Mouse (Mus musculus): ENCODE data around the gene Ttll6. TPM values are rescaled to one million over a fixed set of nuclear protein-coding genes. Genes with fewer than 3 reads are reported as not detected.
"Not testable (repeated sequence)": the region's sequence is repeated elsewhere in the genome, so short reads cannot be mapped to it uniquely, and the experiment has no call there.

Gene Ttll6
- polyA plus RNA-seq (2012; rRNA removed) = 0.11 TPM in 1 of 2 replicates, not detected in the other

GRCm38 (mm10) chr11:96133239-96133865, at the start of gene Ttll6:
Ttll6 (plus strand) TSS chr11:96133786.
- Histone ChIP-seq H3K27ac (ENCODE audit: insufficient read depth, low read depth, low read length) (no peak within 1 kb of the TSS), H3K27me3 (ENCODE audit: control insufficient read depth, insufficient read depth, low read length) (no peaks in the 10 kb centered on the region), H3K4me1 (ENCODE audit: control insufficient read depth, insufficient read depth, insufficient read length, low read length) (peaks cover 7% of the 10 kb centered on the region; the same call in 1 of the 2 replicates), H3K4me3 (ENCODE audit: low read depth, low read length) (no peak within 1 kb of the TSS), H3K36me3 (ENCODE audit: control insufficient read depth, insufficient read depth, low read length) (no peaks in the 10 kb centered on the region)
- no peak for TF ChIP-seq POLR2A (IDR thresholded peaks at IDR 0.05; ENCODE audit: low read depth, low read length)
- TF ChIP-seq CTCF (IDR thresholded peaks at IDR 0.05; ENCODE audit: extremely low read depth, insufficient read length, insufficient replicate concordance, low read depth, low read length) = peak; percentile 84
- WGBS = 31% methylated on average over 16 of the region's 16 CpGs

- H3K27me3 ChIP-seq (ENCODE audit: control insufficient read depth, insufficient read depth, low read length) = no peaks in the 10 kb centered on the region
- WGBS = 91% methylated on average over 6 of the region's 6 CpGs
- TF ChIP-seq POLR2A (IDR thresholded peaks at IDR 0.05; ENCODE audit: low read depth, low read length) = no peak
- no peak for TF ChIP-seq CTCF (IDR thresholded peaks at IDR 0.05; ENCODE audit: extremely low read depth, insufficient read length, insufficient replicate concordance, low read depth, low read length)
- H3K36me3 ChIP-seq (ENCODE audit: control insufficient read depth, insufficient read depth, low read length) = no peaks in the 10 kb centered on the region
- H3K4me1 ChIP-seq (ENCODE audit: control insufficient read depth, insufficient read depth, insufficient read length, low read length) = no peaks in the 10 kb centered on the region
- H3K27ac ChIP-seq (ENCODE audit: insufficient read depth, low read depth, low read length) = no peak overlapping the region
- H3K4me3 ChIP-seq (ENCODE audit: low read depth, low read length) = no peak overlapping the region
Measured at GRCm38 (mm10) chr11:96087981-96088380, 45.6 kb upstream of the Ttll6 start.

GRCm38 (mm10) chr11:96091073-96091472, 42.5 kb upstream of the Ttll6 start:
- WGBS = 49% methylated on average over 2 of the region's 2 CpGs
- TF ChIP-seq CTCF (IDR thresholded peaks at IDR 0.05; ENCODE audit: extremely low read depth, insufficient read length, insufficient replicate concordance, low read depth, low read length) (no peak), POLR2A (IDR thresholded peaks at IDR 0.05; ENCODE audit: low read depth, low read length) (no peak)
- H3K27me3 ChIP-seq (ENCODE audit: control insufficient read depth, insufficient read depth, low read length) = no peaks in the 10 kb centered on the region
- no peaks in the 10 kb centered on the region for H3K4me1 ChIP-seq (ENCODE audit: control insufficient read depth, insufficient read depth, insufficient read length, low read length)
- no peak overlapping the region for H3K27ac ChIP-seq (ENCODE audit: insufficient read depth, low read depth, low read length)
- no peak overlapping the region for H3K4me3 ChIP-seq (ENCODE audit: low read depth, low read length)
- H3K36me3 ChIP-seq (ENCODE audit: control insufficient read depth, insufficient read depth, low read length) = no peaks in the 10 kb centered on the region

- Histone ChIP-seq H3K4me1 (ENCODE audit: control insufficient read depth, insufficient read depth, insufficient read length, low read length) (no peaks in the 10 kb centered on the region), H3K4me3 (ENCODE audit: low read depth, low read length) (no peak overlapping the region), H3K36me3 (ENCODE audit: control insufficient read depth, insufficient read depth, low read length) (no peaks in the 10 kb centered on the region), H3K27ac (ENCODE audit: insufficient read depth, low read depth, low read length) (no peak overlapping the region), H3K27me3 (ENCODE audit: control insufficient read depth, insufficient read depth, low read length) (no peaks in the 10 kb centered on the region)
- no peak for TF ChIP-seq POLR2A (IDR thresholded peaks at IDR 0.05; ENCODE audit: low read depth, low read length)
- no peak for TF ChIP-seq CTCF (IDR thresholded peaks at IDR 0.05; ENCODE audit: extremely low read depth, insufficient read length, insufficient replicate concordance, low read depth, low read length)
- WGBS = 41% methylated on average over 7 of the region's 7 CpGs
Measured at GRCm38 (mm10) chr11:96092674-96093291, 40.8 kb upstream of the Ttll6 start.

- no peaks in the 10 kb centered on the region for H3K36me3 ChIP-seq (ENCODE audit: control insufficient read depth, insufficient read depth, low read length)
- H3K4me1 ChIP-seq (ENCODE audit: control insufficient read depth, insufficient read depth, insufficient read length, low read length) = no peaks in the 10 kb centered on the region
- H3K27me3 ChIP-seq (ENCODE audit: control insufficient read depth, insufficient read depth, low read length) = no peaks in the 10 kb centered on the region
- H3K27ac ChIP-seq (ENCODE audit: insufficient read depth, low read depth, low read length) = no peak overlapping the region
- H3K4me3 ChIP-seq (ENCODE audit: low read depth, low read length) = no peak overlapping the region
- TF ChIP-seq POLR2A (IDR thresholded peaks at IDR 0.05; ENCODE audit: low read depth, low read length) (no peak), CTCF (IDR thresholded peaks at IDR 0.05; ENCODE audit: extremely low read depth, insufficient read length, insufficient replicate concordance, low read depth, low read length) (peak; percentile 82; the same call in 1 of the 2 replicates)
- WGBS = 2% methylated on average over 3 of the region's 3 CpGs
Measured at GRCm38 (mm10) chr11:96093361-96093760, 40.2 kb upstream of the Ttll6 start.

- Histone ChIP-seq H3K4me1 (ENCODE audit: control insufficient read depth, insufficient read depth, insufficient read length, low read length) (no peaks in the 10 kb centered on the region), H3K36me3 (ENCODE audit: control insufficient read depth, insufficient read depth, low read length) (no peaks in the 10 kb centered on the region), H3K27ac (ENCODE audit: insufficient read depth, low read depth, low read length) (no peak overlapping the region), H3K27me3 (ENCODE audit: control insufficient read depth, insufficient read depth, low read length) (no peaks in the 10 kb centered on the region; the same call in 1 of the 2 replicates), H3K4me3 (ENCODE audit: low read depth, low read length) (no peak overlapping the region)
- 9% methylated on average over 1 of the region's 1 CpGs for WGBS
- TF ChIP-seq CTCF (IDR thresholded peaks at IDR 0.05; ENCODE audit: extremely low read depth, insufficient read length, insufficient replicate concordance, low read depth, low read length) = no peak
- TF ChIP-seq POLR2A (IDR thresholded peaks at IDR 0.05; ENCODE audit: low read depth, low read length) = no peak
Measured at GRCm38 (mm10) chr11:96108376-96108775, 25.2 kb upstream of the Ttll6 start.

- not testable (repeated sequence) for H3K27me3 ChIP-seq (ENCODE audit: control insufficient read depth, insufficient read depth, low read length); H3K4me3 ChIP-seq (ENCODE audit: low read depth, low read length); H3K4me1 ChIP-seq (ENCODE audit: control insufficient read depth, insufficient read depth, insufficient read length, low read length); H3K36me3 ChIP-seq (ENCODE audit: control insufficient read depth, insufficient read depth, low read length); H3K27ac ChIP-seq (ENCODE audit: insufficient read depth, low read depth, low read length)
- peak; percentile 26; the same call in 1 of the 2 replicates for TF ChIP-seq CTCF (IDR thresholded peaks at IDR 0.05; ENCODE audit: extremely low read depth, insufficient read length, insufficient replicate concordance, low read depth, low read length)
- 59% methylated on average over 2 of the region's 2 CpGs for WGBS
Measured at GRCm38 (mm10) chr11:96110950-96111349, 22.6 kb upstream of the Ttll6 start.

Measured in small intestine, adult 2 months (tissue).